Mouse (Mus musculus): ENCODE data around the gene 4933407L21Rik.

DNA sequence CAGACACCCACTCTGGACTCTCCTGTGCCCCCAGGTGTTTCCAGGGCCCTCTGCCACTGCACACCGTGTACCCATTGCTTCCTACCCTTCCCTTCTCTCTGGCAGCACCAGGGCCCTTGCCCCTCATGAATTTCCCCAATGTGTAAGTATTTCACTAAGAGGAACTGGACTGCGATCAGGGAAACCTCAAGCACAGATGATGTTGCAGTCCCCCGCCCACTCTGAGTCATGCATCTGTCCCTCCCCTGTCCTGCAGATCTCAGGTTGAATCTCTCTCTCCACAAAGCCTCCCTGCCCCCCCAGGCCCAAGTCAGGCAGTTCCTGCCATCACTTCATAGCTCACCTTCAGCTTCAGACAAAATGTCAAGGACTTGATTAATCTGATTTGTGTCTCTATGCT lies 49.4 kb downstream of the 4933407L21Rik start:
- TF ChIP-seq GATA1 (IDR thresholded peaks at IDR 0.05; ENCODE audit: borderline replicate concordance, low read length) (no peak), FLI1 (IDR thresholded peaks at IDR 0.05; ENCODE audit: low read length) (no peak)
